Mouse (Mus musculus) erythroblast, embryonic 14.5 days (primary cell): ENCODE data around the gene Ambra1.

Source experiments
- GATA1 ChIP-seq: IDR thresholded peaks from 2 replicates; pipeline ENCODE4 v1.6.1; 2012; ENCODE audit warnings: low read length, inconsistent platforms, mixed read lengths
- TAL1 ChIP-seq: IDR thresholded peaks from 3 replicates; pipeline ENCODE4 v1.6.1; 2012; ENCODE audit warnings: low read length, inconsistent platforms, mixed read lengths

- TF ChIP-seq TAL1 (peak; percentile 3; the same call in 1 of the 3 replicates), GATA1 (no peak)
Measured at GRCm38 (mm10) chr2:91947397-91948150, 217.6 kb downstream of the Ambra1 start.
